Mouse (Mus musculus) kidney, postnatal 14 days (tissue): ENCODE measurements around the gene Stub1.

Experiments
- DNase-seq: peaks from one replicate; pipeline ENCODE4 v3.0.0; 2022; ENCODE audit warnings: mixed read lengths

Stub1 gene

DNA sequence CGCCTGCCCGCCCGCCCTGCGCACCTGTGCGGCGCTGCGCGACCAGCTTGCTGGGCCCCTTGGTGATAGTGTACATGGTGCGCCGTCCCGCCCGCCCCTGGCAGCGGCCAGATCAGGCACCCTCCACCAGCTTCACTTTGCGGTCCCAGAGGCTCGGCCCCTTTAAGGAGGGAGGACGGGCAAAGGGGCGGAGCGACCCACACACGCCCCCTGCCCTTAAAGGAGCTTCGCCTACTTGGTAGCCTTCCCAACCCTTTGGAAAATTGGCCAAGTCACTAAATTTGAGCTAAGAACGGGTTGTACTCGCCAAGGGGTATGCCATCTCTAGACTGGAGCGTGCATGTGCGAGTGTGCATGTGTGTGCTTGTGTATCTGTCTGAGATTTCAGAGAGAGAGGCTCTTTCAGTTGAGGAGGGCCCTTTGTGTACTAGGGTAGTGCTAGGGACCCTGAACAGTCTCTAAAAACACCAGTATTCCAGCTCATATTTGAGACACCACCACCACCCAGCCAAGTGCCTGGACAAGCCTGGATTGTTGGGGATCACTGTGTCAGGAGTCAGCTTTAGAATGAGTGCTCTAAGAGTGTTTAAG lies 35.5 kb upstream of the Stub1 start, which contains the start of gene Mcrip2:
Gene Mcrip2 (minus strand): TSS at position 164 of the 591 bp plus-strand sequence.
- peak; percentile 92 for DNase-seq

DNA sequence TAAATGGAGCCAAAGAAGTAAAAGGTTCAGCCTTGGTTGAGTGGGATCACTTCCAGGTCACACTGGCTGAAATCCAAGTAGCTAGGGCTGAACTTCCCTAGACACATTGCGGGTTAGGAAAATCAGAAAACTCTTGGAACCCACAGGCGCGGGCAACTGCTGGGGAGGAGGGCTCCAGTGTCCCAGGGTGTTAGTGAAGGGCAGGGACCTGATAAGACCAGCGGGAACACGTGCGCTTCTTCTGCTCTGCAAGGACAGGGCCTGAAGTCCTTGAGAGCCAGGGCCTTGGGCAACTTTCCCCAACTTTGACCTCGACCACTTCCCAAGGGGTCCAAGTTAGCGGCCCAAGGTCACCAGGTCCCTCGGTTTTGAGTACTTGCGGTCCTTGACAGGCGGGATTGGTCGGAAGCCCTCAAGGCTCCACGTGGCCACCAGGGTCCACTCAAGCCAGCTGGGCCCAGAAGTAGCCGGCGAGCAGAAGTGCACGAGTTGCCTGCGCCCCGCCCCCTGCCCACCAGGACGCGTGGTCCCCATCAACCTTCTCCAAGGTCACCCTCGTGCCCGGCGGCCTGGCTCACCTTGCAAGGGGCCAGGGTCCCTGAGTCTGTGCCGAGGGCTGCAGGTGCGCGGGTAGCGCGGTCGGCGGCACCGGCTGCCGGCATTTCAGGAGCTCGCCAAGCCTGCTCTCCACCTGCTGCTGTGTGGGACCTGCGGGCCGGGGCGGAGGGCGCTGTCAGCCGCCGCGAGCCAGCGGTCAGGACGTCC lies 34.8 kb upstream of the Stub1 start:
- DNase-seq, result peak; percentile 80

DNA sequence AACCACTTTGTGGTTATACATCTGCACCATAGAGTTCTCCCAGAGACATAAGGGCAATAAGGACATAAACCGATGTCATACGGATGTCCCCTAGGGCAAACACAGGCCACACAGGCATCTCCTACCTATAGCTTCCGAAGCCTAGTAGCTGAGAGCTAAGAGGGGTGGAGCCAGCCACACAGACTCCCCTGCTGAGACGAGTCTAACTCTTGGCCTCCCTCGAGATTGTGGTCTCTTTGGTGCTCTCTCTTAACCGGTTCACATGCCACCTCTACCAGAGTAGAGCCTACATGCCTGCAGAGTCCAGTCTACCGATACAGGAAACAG lies 34.3 kb upstream of the Stub1 start:
- no peak for DNase-seq

DNA sequence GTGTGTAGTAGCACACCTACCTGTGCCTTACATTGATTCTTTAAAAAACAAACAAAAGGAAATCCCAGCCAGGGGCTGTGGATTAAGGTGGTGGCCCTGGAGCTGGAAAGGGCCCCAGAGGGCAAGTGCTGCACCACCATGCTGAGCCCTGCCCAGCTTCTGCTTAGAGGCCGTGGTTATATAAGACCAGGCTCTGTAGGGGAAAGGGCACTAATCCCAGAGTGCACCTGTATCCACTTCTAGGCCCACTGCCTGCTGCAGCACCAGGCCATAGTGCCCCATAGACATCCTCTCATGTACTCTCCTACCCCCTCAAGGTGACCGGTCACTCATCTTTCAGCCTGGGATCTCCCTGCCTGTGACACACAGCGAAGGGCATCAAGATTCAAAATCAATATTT lies 33.0 kb upstream of the Stub1 start:
- DNase-seq, result peak; percentile 52

DNA sequence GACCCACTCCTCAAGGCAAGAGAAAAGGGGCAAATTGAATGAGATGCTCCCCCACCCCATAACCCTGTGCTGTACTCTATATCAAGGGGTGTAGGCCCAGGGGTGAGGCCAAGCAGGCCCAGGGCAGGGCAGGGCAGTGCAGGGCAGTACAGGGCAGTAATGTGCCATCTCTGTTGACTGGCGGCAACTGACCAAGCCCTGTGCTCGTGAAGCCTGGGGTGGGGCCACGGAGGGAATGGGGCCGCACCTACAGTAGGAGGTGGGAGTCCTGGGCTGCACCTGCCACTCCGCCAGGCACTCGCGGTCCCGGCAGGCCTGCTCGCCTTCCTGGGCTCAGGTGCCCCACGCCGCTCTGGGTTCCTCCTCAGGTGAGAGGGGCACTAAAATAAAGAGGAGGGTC lies 32.1 kb upstream of the Stub1 start:
- DNase-seq, result no peak

DNA sequence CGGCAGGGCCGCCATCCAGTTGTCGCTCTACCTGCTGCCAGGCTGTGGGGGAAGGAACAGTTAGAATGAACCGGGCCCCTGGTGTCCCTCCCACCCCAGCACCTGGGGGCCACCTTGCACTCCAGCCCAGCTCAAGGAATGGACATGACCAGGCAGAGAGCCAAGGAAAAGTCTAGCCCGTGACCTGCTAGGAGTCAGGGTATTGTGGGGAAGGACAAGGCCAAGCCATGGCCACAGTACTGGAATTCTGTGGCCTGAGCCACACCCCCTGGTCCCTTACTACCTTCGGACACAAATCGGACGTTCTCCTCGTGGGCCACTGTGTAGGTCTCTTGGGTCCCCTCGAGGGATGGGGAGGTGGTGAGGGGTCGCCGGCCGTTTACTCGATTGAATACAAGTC lies 31.1 kb upstream of the Stub1 start:
- peak; percentile 54 for DNase-seq

DNA sequence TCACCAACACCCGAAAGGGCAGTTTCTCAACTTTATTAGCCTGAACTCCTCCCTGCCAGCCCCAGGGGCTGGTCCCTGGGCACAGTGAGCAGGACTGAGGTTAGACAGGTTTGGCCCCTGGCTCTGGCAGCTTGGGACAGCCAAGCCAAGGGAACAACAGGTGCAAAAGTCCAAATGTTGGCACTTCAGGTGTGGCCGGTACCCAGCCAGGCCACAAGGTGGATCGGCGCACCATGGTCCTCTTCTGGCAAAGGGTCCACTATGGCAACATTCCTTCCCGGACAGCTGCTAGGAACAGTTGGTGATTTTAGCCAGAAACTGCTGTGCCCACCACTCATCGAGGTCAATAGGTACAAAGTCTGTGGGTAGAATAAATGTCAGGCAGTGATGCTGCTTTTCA lies 30.5 kb upstream of the Stub1 start:
- DNase-seq, result peak; percentile 48

DNA sequence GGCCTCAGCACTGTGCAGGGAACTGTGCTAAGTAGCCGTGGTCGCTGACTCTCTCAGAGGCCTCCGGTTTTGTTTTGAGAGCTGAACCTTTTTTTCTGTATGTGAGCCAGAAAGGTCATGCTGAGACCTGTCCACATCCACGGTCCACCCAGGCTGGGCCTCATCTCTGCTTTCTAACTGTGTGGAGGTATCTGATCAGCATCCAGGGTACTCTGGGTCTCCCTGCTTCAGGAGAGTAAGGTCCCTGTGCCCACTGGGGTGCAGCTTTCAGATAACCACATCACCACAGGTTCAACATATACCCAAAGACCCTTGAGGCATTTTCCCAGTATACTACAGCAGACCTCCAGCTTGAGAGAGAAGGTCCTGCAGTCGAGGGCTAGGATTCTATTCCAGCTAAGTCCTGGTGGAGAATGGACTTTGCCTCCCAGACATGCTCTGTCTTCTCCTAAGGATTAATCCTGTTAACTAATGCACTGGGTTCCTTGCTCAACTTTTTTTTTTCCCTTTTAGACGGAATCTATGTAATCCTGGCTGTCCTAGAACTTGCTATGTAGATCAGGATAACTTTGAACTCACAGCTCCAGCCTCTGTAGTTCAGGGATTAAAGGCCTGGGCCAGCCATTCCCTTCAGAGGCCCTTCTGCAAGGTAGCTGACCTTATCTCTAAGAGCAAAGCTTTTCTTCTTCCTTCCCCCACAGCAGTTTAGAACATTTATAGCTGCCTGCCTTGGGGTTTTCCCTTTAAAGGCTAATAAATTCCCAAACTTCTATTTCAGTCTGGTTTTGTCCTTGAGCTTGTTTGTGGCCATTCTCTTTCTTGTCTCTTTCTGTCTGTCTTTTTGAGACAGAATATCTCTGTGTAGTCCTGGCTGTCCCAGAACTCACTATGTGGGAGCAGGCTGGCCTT lies 28.8 kb upstream of the Stub1 start:
- no peak for DNase-seq

DNA sequence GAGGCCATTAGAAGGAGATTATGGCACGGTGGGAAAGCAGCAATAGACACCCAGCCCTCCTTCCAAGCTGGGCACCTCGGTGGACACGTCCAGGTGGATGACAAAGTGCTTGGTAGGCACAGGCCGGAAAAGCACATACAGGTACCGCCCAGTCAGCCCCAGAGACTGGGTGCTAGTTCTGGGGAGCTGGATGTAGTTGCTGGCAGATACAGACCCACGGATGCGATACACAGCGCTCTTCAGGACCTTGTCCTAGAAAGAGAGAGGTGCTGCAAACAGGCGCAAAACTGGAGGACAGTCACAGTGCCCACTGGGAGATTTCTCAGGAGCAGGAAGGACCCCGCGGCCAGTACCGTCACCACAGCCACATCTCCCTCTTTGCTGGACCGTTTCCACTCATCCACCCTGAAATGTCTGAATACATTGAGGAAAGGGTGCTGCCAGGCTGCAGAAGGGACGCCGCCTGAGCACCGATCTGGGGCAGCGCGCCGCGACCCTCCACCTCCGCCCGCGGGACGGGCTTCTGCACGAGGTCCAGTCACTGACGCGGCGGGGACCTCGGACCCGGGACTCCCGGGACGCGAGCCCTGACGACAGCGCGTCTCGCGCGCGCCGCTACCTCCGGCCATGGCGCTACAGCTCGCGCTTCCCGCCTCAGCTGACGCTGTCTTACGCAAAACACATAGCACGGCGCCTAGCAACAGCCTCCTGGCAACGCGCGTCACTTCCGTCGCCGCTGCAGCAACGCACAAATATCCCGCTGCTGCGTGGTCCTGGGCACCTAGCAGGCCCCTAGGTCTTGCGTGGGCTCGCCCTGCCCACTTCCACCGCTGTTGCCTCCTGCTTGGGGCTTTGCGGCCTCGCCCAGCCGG lies 27.9 kb upstream of the Stub1 start, which contains the start of gene Wdr90:
Gene Wdr90 (minus strand): TSS at position 670 of the 872 bp plus-strand sequence.
- DNase-seq, result peak; percentile 95

DNA sequence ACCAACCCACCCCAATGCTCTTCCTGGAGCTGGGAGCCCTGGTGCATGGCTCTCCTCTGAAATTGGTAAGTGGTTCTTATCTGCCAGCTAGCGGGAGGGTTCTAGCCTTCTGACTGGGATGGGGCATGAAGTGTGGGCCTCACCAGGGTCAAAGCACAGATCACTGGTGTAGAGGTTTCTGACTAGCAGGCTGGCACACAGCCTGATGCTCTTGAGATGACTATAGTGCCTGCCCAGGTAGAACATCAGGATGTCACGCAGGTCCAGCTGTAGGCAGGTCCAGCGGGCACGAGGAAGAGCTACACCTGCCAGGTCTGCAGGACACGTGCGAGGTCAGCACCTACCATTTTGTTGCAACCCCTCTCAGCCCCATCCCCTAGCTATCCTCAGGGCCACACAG lies 27.0 kb upstream of the Stub1 start:
- no peak for DNase-seq

DNA sequence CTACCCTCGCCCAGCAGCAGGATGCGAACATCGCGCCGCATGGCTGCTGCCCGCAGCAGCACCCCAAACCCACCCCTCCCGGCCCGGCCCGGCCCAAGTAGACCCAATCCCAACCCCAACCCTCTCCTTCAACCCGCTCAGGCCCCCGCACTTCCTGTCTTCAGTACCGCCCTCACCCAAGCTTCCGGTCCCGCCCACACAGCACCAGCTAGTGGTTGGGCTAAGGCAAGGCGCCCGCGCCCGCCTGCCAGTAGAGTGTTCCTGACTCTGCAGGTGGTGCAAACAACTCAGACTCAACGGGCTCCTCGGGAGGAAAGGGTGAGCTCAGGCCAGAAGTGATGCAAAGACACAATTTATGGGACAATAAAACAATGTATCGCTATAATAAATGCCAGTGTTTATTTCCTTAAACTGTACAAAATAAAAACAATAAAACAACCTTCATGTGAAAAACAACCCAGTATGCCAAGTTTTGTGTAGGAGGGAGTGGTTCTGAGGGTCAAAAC lies 11.2 kb upstream of the Stub1 start, which contains the start of gene Rhot2:
Gene Rhot2 (minus strand): TSS at position 456 of the 506 bp plus-strand sequence.
- peak; percentile 96 for DNase-seq

DNA sequence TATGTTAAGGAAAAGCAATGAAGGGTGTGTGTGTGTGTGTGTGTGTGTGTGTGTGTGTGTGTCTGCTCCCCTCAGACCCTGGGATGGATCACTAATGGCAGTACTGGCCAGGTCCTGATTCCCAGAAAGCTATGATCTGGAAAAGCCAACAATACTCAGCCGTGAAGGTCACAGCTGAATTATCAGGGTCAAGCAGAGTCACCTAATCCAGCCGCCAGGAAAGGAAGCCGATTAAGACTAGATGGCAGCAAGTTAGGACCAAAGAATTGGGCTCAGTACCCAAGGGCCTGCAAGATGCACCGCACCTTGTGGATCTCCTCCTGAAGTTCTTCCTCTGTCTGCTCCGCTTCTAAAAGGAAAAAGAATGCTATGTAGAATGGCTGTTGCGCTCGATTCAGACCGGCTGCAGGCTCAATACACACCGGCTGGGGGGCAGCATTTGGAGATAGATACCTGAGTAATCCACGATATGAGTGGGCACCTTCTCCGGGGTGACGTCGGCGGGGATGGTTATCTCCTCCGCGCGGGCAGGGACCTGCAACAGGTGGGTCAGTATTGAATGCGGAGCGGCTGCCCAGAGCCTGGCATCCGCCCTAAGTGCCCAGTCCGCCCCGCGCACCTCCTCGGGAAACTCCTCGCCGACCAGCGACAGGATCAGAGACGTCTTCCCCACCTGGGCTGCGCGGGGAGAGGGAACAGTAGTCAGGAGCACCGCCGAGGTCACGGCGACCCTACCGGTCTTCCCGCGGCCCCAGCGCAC lies 10.6 kb upstream of the Stub1 start:
- no peak for DNase-seq

DNA sequence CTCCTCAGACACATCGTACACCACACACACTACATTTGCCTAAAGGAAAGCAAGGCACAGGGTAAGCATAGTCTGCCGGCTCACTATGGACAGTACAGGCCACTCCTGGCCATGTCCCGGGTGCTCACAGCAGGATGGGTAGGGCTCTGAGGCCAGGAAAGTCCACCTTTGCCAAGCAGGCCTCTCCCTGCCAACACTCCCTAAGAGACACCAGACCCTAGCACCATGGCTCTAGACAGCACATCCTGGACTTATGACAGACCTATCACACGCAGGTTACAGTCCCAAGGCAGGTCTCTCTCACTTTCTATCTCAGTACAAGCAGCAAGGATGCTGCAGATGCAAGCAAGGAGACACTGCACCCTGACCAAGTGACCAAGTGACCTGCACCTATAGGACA lies 9.9 kb upstream of the Stub1 start:
- no peak for DNase-seq

DNA sequence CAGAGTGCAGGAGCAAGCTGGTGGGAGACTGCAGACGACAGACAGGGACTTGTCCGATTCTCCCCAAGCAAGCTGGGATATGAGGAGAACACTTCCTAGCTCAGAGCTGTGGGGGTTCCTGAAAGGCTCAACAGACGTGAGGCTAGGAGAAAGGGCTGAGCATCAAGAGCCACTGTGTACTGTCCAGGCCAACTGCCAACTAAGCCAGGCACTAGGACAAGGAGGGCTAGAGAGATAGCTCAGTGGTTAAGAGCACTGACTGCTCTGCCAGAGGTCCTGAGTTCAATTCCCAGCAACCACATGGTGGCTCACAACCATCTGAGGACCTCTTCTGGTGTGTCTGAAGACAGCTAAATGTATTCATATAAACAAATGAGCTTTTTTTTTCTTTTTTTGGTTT lies 9.3 kb upstream of the Stub1 start:
- DNase-seq, result no peak

DNA sequence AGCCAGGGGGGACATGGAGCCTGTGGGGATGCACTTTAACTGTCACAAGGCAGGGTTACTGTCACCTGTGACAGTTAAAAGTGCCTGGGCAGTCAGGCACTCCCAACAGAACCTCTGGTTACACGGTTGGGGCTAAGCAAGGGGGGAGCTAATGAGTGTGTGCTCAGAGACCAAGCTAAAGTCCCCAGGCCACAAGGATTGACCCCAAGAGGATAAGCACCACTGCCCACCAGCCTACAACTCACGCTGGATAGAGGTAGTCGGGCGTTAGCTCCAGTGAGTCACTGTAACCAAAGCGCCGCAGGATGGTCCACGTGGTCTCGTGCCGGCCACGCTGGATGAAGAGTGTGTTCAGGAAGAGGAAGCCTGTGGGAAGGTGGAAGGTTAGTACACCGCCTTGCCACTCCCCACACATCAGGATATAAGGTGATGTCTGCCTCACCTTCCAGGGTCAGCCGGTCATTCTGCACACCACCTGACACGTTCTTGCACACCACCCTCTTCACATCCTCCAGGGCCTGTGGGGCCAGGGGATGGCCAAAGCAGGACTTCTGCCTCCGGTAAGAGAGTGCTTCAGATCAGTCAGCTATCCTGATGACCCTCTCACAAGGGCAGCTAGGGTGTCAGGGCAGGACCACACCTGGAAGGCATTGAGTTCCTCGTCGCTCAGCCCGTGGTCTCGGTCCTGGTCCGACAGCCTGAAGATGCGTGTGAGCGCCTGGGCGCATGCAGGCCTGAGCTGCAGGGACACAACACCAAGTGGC lies 8.1 kb upstream of the Stub1 start, which contains the start of gene Gm20683:
Gene Gm20683 (minus strand): TSS at position 647 of the 764 bp plus-strand sequence.
- no peak for DNase-seq

DNA sequence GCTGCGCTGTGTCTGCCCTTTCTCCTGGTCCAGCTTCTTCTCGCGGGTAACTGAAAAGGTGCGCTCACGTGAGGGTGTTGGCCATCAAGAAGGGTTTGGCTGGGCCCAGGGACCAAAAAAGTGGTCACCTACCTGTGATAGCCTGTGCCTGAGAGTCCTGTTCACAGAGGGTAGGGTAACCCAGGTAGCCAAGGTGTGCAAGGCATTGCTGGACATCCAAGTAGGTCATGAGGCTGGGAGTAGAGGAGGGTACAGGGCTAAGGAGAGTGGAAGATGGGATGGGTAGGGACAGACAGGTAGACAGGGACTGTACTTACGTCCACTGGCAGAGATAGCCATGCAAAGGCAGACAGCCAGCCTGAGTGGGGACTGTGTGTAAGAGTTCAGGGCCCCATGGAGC lies 7.3 kb upstream of the Stub1 start:
- no peak for DNase-seq

DNA sequence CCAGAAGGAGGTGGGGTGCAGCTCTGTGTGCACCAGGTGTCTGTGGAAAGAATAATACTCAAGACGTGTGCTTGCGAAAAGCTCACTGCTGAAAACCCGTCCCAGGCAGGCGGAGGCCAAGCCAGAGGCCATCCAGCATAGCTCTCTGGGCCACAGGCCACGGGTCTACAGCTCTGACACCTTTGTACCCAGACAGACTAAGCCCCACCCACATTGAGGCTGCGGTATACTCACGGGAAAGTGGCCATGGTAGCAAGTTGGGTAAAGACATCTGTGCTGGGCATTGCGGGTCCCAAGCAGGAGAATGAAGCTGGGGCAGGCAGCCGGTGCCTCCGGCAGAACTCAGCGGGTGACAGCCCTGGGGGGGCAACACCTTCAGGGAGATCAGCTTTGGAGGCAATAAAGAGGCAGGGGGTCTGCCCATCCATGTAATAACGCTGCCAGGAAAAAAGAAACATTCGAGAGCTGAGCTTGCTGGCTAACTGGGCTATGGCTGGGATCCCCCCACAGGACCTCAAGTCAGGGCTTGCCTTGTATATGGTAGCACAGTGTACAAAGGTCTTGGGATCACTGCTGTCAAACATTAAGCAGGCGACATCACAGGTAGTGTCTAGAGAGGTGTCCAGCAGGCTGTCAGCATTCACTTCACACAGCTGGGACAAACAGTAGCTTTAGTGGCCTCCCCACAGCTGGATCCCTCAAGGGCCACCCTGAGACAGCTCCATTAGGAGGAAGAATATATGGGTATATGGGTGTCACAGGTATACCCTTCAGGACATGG lies 6.4 kb upstream of the Stub1 start:
- DNase-seq, result peak; percentile 64

DNA sequence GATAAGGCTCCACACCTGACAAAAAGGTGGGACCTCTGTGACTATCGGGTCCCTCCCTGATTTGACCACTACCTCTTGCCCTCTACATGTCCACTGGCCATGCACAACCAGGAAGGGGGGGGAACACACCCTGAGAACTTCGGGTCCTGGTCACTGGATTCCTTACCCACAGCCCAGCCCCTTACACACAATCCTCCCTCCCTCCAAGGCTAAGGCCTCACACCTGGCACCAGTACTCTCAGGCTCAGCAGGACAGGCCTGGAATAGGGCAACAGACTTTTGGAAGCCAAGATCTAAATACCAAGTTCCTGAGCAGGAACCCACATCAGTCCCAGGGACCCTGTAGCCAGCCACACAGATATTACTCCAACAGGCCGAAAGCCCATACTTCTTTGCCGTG lies 5.7 kb upstream of the Stub1 start:
- no peak for DNase-seq

DNA sequence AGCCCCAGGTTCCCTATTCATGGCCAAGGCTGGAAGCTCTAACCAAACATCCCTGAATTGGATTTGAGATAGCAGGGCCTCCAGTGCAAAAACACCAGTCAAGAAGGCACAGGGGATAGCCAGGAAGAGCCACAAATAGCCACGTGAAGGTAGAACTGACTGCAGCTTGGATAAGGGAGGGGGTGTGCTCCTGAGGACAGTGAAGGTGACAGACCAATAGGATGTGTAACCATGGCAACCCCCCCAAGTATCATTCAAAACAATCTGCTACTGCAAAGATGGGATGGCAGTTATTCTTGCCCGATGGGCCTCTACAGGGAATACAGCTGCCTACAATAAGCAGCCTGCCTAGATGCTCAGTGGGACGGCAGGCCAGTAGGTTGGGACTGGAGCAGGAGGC lies 4.3 kb upstream of the Stub1 start:
- no peak for DNase-seq

DNA sequence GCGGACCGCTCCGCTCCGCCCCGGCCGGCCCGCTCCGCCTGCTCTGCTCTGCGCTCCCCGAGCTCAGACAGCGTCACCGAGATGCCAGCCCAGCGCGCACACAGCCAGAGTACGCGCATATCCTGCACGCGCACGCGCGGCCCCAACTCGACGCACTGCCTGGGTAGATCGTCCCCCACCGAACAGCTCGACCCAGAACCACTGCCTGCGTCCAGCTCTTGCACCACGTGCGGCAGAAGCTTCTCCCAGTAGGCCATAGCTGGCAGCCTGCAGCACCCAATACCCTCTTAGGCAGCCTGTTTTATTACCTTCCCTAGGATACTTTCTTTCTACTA lies 3.8 kb upstream of the Stub1 start, which contains the start of gene Rhbdl1:
Gene Rhbdl1 (minus strand): TSS at position 220 of the 335 bp plus-strand sequence.
- DNase-seq, result peak; percentile 85
